Mouse (Mus musculus) layer of hippocampus, postnatal 36 days (tissue): ENCODE data around the gene Tnfsf12. TPM values are rescaled to one million over a fixed set of nuclear protein-coding genes. Genes with fewer than 3 reads are reported as not detected.
"Not testable (repeated sequence)": the region's sequence is repeated elsewhere in the genome, so short reads cannot be mapped to it uniquely, and the experiment has no call there.

ENCODE experiments used
- DNase-seq, 2 experiments: peaks; one replicate each; pipeline ENCODE4 v3.0.0; 2022
- total RNA-seq, 2 experiments: library from RNA; stranded (reverse); gene quantifications; 2 replicates each; pipeline ENCODE4 v1.2.3; 2021

Tnfsf12 gene
- total RNA-seq, 2 experiments from 2014 or later, result 8.2 to 8.8 TPM

- DNase-seq, result no peak
Measured at GRCm38 (mm10) chr11:69703814-69704612, 8.4 kb upstream of the Tnfsf12 start.

- not testable (repeated sequence) for DNase-seq
Measured at GRCm38 (mm10) chr11:69703381-69703780, 7.7 kb upstream of the Tnfsf12 start.

GRCm38 (mm10) chr11:69702886-69703285 is 7.2 kb upstream of the Tnfsf12 start:
- not testable (repeated sequence) for DNase-seq

GRCm38 (mm10) chr11:69699595-69699994 is 3.9 kb upstream of the Tnfsf12 start:
- DNase-seq, result no peak

GRCm38 (mm10) chr11:69698574-69698973 is 2.9 kb upstream of the Tnfsf12 start:
- no peak for DNase-seq

GRCm38 (mm10) chr11:69697396-69697795 is 1.7 kb upstream of the Tnfsf12 start:
- no peak for DNase-seq

GRCm38 (mm10) chr11:69695046-69695360 is 646 bp downstream of the Tnfsf12 start:
- DNase-seq, result no peak

GRCm38 (mm10) chr11:69693421-69693965 is 2.2 kb downstream of the Tnfsf12 start:
- DNase-seq, result no peak

- no peak for DNase-seq
Measured at GRCm38 (mm10) chr11:69692863-69693262, 2.8 kb downstream of the Tnfsf12 start.

GRCm38 (mm10) chr11:69692196-69692811 is 3.3 kb downstream of the Tnfsf12 start:
- DNase-seq, result no peak

- DNase-seq, result no peak
Measured at GRCm38 (mm10) chr11:69689891-69690290, 5.8 kb downstream of the Tnfsf12 start.

- DNase-seq, result no peak
Measured at GRCm38 (mm10) chr11:69687061-69687460, 8.6 kb downstream of the Tnfsf12 start.

- peak in 1 of 2 experiments; percentile 56 for DNase-seq
Measured at GRCm38 (mm10) chr11:69686377-69686776, 9.3 kb downstream of the Tnfsf12 start.

- DNase-seq, result peak in 1 of 2 experiments; percentile 50
Measured at GRCm38 (mm10) chr11:69685526-69686148, 10.0 kb downstream of the Tnfsf12 start, which contains the start of gene Tnfsf13. Gene Tnfsf13, minus strand, starts transcription at chr11:69685784.

GRCm38 (mm10) chr11:69684936-69685335 is 10.7 kb downstream of the Tnfsf12 start:
- no peak for DNase-seq

GRCm38 (mm10) chr11:69684128-69684745 is 11.4 kb downstream of the Tnfsf12 start:
- no peak for DNase-seq

- DNase-seq, result no peak
Measured at GRCm38 (mm10) chr11:69683576-69683975, 12.1 kb downstream of the Tnfsf12 start.

GRCm38 (mm10) chr11:69682840-69683533 is 12.7 kb downstream of the Tnfsf12 start:
- DNase-seq, result peak; percentile 85 to 90

- DNase-seq, result no peak
Measured at GRCm38 (mm10) chr11:69682209-69682839, 13.3 kb downstream of the Tnfsf12 start.

GRCm38 (mm10) chr11:69681314-69682208 is 14.1 kb downstream of the Tnfsf12 start, which contains the start of gene Senp3:
Gene Senp3, minus strand, starts transcription at chr11:69682084.
- DNase-seq, result peak; percentile 97 to 98
